Mouse (Mus musculus) retina, embryonic 14.5 days (tissue): ENCODE measurements around the gene Matk.

ENCODE experiments used
- DNase-seq: peaks from one replicate; pipeline ENCODE4 v3.0.0-alpha.2; 2015; ENCODE audit warnings: low spot score

Matk gene

GRCm38 (mm10) chr10:81286586-81286985, 33.9 kb downstream of the Matk start:
- DNase-seq, result no peak

GRCm38 (mm10) chr10:81287513-81288157, 34.9 kb downstream of the Matk start:
- peak; percentile 69 for DNase-seq

- DNase-seq, result peak; percentile 67
Observed at GRCm38 (mm10) chr10:81288601-81289000, 35.9 kb downstream of the Matk start.

GRCm38 (mm10) chr10:81289278-81289677, 36.5 kb downstream of the Matk start:
- peak; percentile 88 for DNase-seq

GRCm38 (mm10) chr10:81289811-81290210, 37.1 kb downstream of the Matk start:
- DNase-seq, result no peak

GRCm38 (mm10) chr10:81290698-81291460, 38.1 kb downstream of the Matk start:
- no peak for DNase-seq

GRCm38 (mm10) chr10:81291511-81292104, 38.9 kb downstream of the Matk start, which contains the start of gene Tjp3:
Gene Tjp3 (minus strand): TSS chr10:81291581.
- DNase-seq, result no peak

- DNase-seq, result peak; percentile 100
Observed at GRCm38 (mm10) chr10:81292554-81293333, 40.0 kb downstream of the Matk start, which contains the start of gene Pip5k1c. Gene Pip5k1c (plus strand): TSS chr10:81292963.

GRCm38 (mm10) chr10:81293334-81294030, 40.7 kb downstream of the Matk start:
- no peak for DNase-seq

- no peak for DNase-seq
Observed at GRCm38 (mm10) chr10:81294442-81294841, 41.7 kb downstream of the Matk start.

- DNase-seq, result no peak
Observed at GRCm38 (mm10) chr10:81295185-81295584, 42.5 kb downstream of the Matk start.

- no peak for DNase-seq
Observed at GRCm38 (mm10) chr10:81297246-81297645, 44.5 kb downstream of the Matk start.

GRCm38 (mm10) chr10:81297845-81298244, 45.1 kb downstream of the Matk start:
- no peak for DNase-seq

GRCm38 (mm10) chr10:81298369-81299100, 45.8 kb downstream of the Matk start:
- no peak for DNase-seq

- no peak for DNase-seq
Observed at GRCm38 (mm10) chr10:81299585-81300351, 47.0 kb downstream of the Matk start.

GRCm38 (mm10) chr10:81300352-81300907, 47.7 kb downstream of the Matk start:
- no peak for DNase-seq

GRCm38 (mm10) chr10:81301321-81301720, 48.6 kb downstream of the Matk start:
- DNase-seq, result no peak

GRCm38 (mm10) chr10:81302288-81302687, 49.6 kb downstream of the Matk start:
- DNase-seq, result no peak

GRCm38 (mm10) chr10:81302781-81303218, 50.1 kb downstream of the Matk start:
- no peak for DNase-seq

- no peak for DNase-seq
Observed at GRCm38 (mm10) chr10:81303258-81303657, 50.5 kb downstream of the Matk start.
